Mouse (Mus musculus) limb, embryonic 11.5 days (tissue): Measurements from ENCODE around the gene Gm17067. TPM values are rescaled to one million over a fixed set of nuclear protein-coding genes. Genes with fewer than 3 reads are reported as not detected.

Experiments used
- polyA plus RNA-seq: library from polyadenylated mRNA; unstranded; fragments of >200 nt; fragmentation: Nextera tagmentation; extraction: Ambion mirVana; gene quantifications from 2 replicates; pipeline ENCODE4 v1.2.1, GENCODE M21; 2014

Gm17067 gene
- polyA plus RNA-seq, 1 experiment from 2014 or later, result not detected

Other genes starting within 250 kb of the Gm17067 start
- gene Zfp141, start 221.3 kb downstream of the Gm17067 start, polyA plus RNA-seq, result 14.3 and 16.4 TPM in 2 replicates
- 5.6 TPM in 1 of 2 replicates, not detected in the other for gene Gm21028, start 148.4 kb downstream of the Gm17067 start, polyA plus RNA-seq
- gene Zfp977, start 134.5 kb downstream of the Gm17067 start, polyA plus RNA-seq, result 2.4 TPM in 2 replicates
- gene Zfp976, start 84.4 kb downstream of the Gm17067 start, polyA plus RNA-seq, result 1.8 and 2.7 TPM in 2 replicates
- 12.3 and 12.5 TPM in 2 replicates for gene Zfp975, start 34.3 kb downstream of the Gm17067 start, polyA plus RNA-seq
- gene Vmn2r62, start 66.5 kb upstream of the Gm17067 start, polyA plus RNA-seq, result not detected in 2 replicates
- not detected in 2 replicates for gene Gm2381, start 140.2 kb upstream of the Gm17067 start, polyA plus RNA-seq
- gene Vmn2r63, start 206.8 kb upstream of the Gm17067 start, polyA plus RNA-seq, result not detected in 2 replicates